Mouse (Mus musculus): ENCODE results near the gene Scube1.

GRCm38 (mm10) chr15:83593189-83593585 lies 131.6 kb downstream of the Scube1 start:
- TF ChIP-seq CTCF (IDR thresholded peaks at IDR 0.05; ENCODE audit: low read depth, low read length) = no peak
- TF ChIP-seq GATA1 (IDR thresholded peaks at IDR 0.05; ENCODE audit: borderline replicate concordance, low read length) = no peak
